Mouse (Mus musculus) olfactory bulb, adult 2 months (tissue): ENCODE results near the gene Gab2.

Experiments
- CTCF ChIP-seq: fragments of 200-500 bp; IDR thresholded peaks from 2 replicates; pipeline ENCODE4 v1.5.1; 2012; ENCODE audit warnings: low read depth, mild to moderate bottlenecking, low read length, moderate library complexity; ENCODE audit not compliant: insufficient read depth
- POLR2A ChIP-seq: fragments of 200-500 bp; IDR thresholded peaks from 2 replicates; pipeline ENCODE4 v1.6.1; 2012; ENCODE audit warnings: mild to moderate bottlenecking, low read depth, low read length, moderate library complexity; ENCODE audit not compliant: insufficient read depth

DNA sequence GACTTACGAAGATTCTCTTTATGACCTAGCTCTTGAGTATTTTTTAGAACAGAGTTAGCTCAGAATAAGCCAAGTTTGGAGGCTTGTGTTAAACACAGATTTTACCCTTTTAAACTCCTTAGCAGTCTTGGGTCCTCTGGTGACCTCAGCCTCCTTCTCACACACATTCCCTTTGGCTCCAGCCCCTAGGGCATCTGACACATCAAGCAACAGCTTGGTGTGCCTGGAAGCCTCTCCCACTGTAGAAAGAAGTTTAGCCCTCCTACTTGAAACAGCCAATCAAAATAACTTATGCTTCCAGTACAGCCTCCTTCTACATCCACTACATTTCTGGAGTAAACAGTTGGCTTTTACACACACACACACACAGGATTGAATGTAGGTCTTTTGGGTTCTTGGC is 2.8 kb downstream of the Gab2 start:
- TF ChIP-seq POLR2A (no peak), CTCF (no peak)
